Mouse (Mus musculus) gastrocnemius, postnatal 10 days (tissue): Measurements from ENCODE around the gene Gcgr. TPM values are rescaled to one million over a fixed set of nuclear protein-coding genes. Genes with fewer than 3 reads are reported as not detected.
"Not testable (repeated sequence)": the region's sequence is repeated elsewhere in the genome, so short reads cannot be mapped to it uniquely, and the experiment has no call there.

ENCODE experiments used
- DNase-seq: peaks from one replicate; pipeline ENCODE4 v3.0.0; 2021; ENCODE audit warnings: mixed read lengths
- total RNA-seq, 2 experiments: library from RNA; stranded (reverse); gene quantifications; 2 replicates each; pipeline ENCODE4 v1.2.3; 2021

Gene Gcgr
- total RNA-seq, 2 experiments from 2014 or later: 0.09 to 0.75 TPM

DNA sequence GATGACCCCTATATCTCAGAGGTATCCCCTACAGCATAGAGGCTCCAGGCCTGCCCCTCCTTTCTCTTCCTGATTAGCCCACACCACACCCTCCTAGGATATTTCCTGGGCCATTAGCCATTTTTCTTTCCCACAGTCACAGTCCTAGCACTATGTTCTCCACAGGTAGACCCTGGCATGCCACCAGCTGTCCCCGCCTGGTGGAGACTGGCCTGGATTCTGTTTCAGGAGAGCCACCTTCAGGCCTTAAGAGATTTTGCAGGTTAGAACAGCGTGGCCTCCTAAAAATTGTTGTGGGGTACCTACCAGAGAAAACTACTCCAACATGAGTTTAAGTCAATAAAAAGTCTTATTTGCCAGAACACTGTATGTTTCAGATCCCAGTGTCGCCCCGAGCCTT, 23.6 kb upstream of the Gcgr start:
- no peak for DNase-seq

DNA sequence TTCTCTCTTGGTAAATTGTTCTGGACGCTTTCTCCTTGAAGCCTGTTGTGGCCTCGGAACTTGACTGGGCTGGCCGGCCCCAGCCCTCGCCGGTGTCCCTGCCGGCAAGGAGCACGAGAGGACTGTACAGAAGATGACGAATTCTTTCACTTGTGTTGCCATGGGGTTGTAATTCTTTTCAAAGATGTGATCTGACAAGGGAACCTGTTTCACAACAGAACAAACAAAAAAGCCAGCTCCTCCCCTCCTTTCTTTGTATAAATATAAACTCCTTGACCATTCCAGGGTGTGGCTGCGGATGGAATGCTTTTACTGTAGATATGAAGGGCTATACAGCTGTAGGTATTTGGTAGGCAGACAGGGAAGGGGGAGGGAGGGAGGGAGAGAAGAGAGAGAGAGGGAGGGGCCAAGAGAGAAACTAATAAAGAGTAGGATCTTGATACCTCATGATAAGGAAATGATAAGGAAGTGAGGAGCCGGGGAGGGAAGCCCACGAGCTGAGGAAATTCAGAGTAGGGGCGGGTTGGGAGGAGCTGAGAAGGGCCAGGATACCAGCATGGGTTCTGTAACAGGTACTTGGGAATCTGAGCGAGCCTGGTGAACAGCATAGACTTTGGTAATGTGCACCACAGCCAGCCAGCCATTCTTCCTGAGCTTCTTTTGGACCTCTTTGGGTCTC, 22.7 kb upstream of the Gcgr start:
- no peak for DNase-seq

- no peak for DNase-seq
Observed at GRCm38 (mm10) chr11:120508290-120508870, 22.1 kb upstream of the Gcgr start.

DNA sequence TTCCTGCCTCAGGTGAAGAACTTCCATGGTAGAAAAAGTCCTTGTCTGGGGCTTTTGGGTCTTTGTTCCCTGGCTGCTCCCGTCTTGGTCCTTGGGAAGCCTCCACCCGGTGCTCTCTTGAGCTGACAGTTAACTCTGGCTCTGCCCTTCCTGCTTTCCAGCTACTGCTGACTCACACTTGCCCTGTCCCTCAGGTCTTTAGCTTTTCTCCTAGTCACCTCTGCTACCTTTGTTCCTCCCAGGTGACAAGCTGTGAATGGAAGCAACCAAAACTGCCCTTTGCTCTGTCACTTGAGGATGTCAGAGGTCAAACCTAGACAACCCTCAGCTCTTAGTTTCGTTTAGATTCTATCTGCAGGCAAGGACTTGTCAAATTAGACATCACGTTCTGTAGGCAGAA, 20.6 kb upstream of the Gcgr start:
- DNase-seq: no peak

DNA sequence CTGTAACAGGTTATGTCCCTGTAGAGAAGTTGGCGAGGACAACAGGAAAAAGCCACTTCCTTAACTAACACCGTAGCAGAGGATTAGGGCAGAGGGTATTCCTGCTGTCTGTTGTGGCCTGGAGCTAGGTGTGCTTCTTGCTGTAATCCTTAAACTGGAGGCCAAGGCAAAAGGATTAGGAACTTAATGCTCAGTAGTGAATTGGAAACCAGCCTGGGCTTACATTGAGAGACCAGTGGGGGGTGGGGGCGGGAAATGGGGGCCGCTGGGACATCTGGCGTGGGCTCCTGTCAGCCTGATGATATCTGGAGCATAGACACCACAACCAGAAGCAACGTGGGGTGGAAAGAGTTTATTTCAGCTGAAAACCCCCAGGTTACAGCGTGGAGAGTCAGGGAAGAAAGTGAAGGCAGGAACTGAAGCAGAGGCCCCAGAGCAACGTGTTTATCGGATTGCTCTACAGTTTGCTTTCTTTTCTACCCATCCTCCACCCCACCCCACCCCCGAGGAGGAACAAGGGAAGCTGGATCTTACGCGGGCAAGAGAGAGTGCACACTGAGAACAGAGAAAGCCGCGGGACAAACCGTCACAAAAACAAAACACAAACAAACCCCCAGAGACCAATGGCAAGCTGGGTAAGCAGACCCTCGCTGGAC, 20.0 kb upstream of the Gcgr start:
- no peak for DNase-seq

GRCm38 (mm10) chr11:120512790-120513453, 17.6 kb upstream of the Gcgr start:
- no peak for DNase-seq

DNA sequence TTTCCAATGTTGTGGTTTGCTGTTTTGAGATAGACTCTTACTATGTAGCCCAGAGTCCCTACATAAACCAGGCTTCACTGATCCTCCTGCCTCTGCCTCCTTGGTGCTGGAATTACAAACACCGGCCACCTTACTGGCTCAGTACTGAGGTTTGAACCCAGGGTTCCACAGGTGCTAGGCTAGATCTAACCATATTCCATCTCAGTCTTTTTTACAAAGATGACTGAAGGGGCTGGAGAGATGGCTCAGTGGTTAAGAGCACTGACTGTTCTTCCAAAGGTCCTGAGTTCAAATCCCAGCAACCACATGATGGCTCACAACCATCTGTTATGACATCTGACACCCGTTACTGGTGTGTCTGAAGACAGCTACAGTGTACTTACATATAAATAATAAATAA, 16.2 kb upstream of the Gcgr start:
- not testable (repeated sequence) for DNase-seq

- DNase-seq: peak; percentile 91
Observed at GRCm38 (mm10) chr11:120515611-120516010, 14.9 kb upstream of the Gcgr start.

DNA sequence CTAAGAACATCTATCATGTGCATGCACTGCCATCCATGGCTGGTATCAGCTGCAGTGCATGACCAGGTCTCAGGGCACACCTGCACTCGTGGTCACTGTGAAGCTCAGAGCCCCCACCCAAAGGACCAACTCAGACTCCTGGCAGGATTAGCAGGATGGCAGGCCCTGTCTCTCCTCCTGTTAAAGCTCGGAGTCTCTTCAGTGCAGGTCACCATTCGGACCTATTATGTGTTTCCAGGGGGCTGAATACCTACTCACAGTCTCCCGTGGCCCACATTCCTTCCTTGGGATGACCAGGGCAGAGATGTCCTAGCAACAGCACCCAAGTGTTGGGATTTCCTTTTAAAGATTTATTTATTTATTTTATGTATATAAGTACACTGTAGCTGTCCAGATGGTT, 13.4 kb upstream of the Gcgr start:
- DNase-seq: no peak

GRCm38 (mm10) chr11:120518027-120518426, 12.5 kb upstream of the Gcgr start:
- no peak for DNase-seq

DNA sequence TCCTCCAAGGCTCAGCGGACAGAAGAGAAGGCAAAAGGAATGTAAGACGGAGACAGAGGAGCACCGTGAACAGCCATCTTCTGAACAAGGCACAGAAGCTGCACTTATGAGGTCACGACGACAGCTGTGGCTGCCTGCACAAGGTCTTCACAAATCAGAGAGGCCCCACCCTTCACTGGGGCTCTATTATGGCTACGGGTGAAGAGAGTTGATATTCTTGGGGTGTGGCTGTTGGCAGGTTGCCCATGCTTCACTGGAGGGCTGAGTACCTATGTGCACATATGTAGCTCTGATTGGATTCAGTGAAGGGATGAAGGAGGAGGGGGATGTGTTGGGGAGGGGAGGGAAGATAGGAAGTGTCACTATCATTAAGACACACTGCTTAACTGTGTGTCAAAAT, 11.9 kb upstream of the Gcgr start:
- DNase-seq: no peak

- DNase-seq: peak; percentile 56
Observed at GRCm38 (mm10) chr11:120519738-120520137, 10.8 kb upstream of the Gcgr start.

GRCm38 (mm10) chr11:120520498-120520897, 10.0 kb upstream of the Gcgr start:
- DNase-seq: no peak

DNA sequence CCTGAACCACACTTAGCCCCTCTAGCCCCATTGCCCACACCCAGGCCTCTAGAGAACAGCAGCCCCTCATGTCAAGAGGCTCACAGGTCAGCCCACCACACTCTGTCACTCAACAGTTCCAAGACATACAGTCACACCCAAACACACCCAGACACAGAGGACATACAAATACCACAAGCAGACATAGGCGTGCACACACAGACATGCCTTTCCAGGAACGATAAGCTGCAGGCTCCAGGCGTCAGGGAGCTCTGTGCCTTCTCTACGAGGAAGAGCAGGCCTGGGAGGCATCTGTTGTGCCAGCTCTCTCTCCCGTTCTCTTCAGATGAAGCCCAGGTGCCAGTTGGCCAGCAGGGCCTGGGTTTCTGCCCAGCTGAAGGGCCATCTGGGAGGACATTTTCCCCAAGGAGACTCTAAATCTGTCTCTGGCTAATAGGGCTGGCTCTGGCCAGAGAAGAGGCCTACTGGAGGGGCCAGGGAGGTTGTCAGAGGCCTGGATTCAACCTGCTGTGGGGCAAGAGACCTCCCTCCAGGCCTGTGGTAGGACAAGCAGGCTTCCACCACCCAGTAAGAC, 9.4 kb upstream of the Gcgr start:
- peak; percentile 71 for DNase-seq

DNA sequence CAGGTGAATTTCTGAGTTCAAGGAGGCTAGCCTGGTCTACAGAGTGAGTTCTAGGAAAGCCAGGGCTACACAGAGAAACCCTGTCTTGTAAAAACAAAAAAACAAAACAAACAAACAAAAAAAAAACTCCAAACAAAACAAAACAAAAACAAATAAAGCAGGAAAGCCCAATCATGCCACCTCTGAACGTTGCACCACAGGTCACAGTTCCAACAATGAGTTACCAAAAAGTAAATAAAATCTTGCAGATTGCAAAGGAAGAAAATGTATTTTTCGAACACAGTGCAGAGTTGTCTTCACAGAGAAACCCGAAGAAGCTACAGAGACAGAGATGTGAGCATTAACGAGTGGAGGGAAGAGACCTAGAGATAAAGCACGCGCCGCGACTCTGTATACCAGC, 7.9 kb upstream of the Gcgr start:
- DNase-seq: no peak

DNA sequence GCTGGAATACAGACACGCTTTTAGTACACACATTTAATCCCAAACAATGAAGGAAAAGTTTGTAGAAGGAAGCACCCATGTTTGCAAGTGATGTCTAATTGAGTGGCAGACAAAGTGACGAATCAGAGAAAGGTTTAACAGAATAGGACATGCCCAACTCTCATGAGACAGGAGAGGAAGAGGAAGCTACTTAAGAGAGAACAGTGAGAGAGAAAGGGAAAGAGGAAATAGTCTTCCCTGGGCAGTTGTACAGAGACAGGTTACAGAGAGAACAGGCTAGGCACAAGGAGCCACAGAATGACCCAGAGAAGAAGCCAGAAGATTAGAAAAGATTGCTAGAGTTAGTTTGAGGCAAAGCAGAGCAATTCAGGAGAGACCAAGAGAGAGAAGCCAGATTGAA, 4.5 kb upstream of the Gcgr start:
- DNase-seq: no peak

GRCm38 (mm10) chr11:120527690-120528354, 2.7 kb upstream of the Gcgr start:
- DNase-seq: no peak

DNA sequence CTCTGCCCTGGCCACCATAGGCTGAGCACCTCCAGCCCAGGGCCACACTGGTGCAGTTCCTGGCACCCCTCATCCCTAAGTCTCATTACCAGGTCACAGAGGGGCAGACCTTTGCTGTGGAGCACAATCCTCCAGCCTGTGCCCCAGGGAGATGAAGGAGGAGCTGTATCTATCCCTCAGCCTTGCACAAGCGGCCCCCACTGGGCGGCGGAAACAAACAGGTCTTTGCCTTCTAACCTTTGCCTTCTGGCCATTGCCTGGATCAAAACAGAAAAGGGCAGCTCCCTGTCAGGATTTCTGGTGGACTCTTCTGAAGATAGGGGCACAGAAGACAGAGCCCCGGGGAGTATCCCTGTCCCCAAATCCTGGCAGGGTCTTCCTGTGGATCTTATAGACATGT, 1.6 kb upstream of the Gcgr start:
- DNase-seq: no peak

GRCm38 (mm10) chr11:120531646-120532045, 1.1 kb downstream of the Gcgr start:
- DNase-seq: no peak

DNA sequence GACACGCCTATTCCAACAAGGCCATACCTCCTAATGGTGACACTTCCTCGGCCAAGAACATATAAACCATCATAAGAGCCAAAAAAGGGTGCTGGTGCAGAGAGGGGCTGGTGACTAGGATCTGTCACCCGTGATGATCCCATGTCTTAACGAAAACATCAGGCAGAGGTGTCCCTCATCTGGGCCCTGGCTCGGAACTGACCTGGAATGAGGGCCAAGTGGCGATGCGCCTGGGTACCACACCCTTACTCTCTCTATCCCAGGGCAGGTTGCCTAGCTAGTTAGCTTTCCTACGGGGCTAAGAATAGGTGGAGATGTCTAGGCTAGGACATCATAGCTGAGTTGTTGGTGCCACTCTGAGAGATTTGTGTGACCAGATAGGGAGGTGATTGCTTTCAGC, 3.6 kb downstream of the Gcgr start:
- DNase-seq: no peak

DNA sequence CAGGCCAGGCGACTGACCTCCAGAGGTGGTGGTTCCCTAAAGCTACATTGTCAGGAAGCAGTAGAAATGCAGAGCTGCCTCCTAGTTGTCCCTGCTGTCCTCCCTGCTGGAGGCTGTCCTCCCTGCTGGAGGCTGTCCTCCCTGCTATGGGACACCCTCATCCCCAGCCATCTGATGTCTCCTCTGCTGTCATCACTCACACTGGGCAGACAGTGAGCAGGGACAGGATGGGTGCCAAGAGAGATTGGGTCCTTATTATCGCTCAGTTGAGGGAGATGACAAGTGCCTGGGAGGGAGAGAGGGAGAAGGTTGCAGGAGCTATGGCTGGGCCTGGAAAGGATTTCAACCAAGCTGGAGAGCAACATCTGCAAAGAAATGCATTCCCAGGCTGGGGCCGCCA, 4.6 kb downstream of the Gcgr start:
- no peak for DNase-seq

GRCm38 (mm10) chr11:120535804-120536203, 5.3 kb downstream of the Gcgr start:
- no peak for DNase-seq
